Mouse (Mus musculus) Patski (cell line): ENCODE data around the gene Snrpb. TPM values are rescaled to one million over a fixed set of nuclear protein-coding genes. Genes with fewer than 3 reads are reported as not detected.
A peak's percentile ranks its signal among the peaks of the same experiment; 100 is the strongest.

Experiments
- ATAC-seq: fragments of 100-300 bp; one replicate; pipeline ENCODE4 v1.8.0; 2021
- CTCF ChIA-PET: fragments of 350-600 bp; sonication (Branson Sonifier 250); formaldehyde crosslinking; loops from one replicate; lab custom pipeline; 2022; ENCODE audit warnings: inconsistent platforms; lab: Charles Lee
- POLR2A ChIA-PET: fragments of 350-600 bp; sonication (Branson Sonifier 250); formaldehyde crosslinking; loops from one replicate; lab custom pipeline; 2022; ENCODE audit warnings: antibody characterized with exemption, inconsistent platforms; lab: Charles Lee
- DNase-seq: peaks from one replicate; pipeline ENCODE4 v3.0.0-alpha.2; 2011; ENCODE audit warnings: low read depth, low spot score
- H3K27me3 ChIP-seq: fragments of 371-371 bp; one replicate; pipeline ENCODE4 v1.5.1; 2021
- CTCF ChIP-seq: fragments of 100-300 bp; IDR thresholded peaks from one replicate; pipeline ENCODE4 v1.5.1; 2021
- in situ Hi-C: fragments of 300-500 bp; cut with MboI; formaldehyde crosslinking; loops from 3 replicates; pipeline ENCODE4 v1.11.1; 2018; ENCODE audit warnings: low pct_unique_long_range_greater_than_20kb, mixed read lengths
- polyA plus RNA-seq: library from polyadenylated mRNA; unstranded; gene quantifications from one replicate; pipeline ENCODE4 v1.2.3, GENCODE M21; 2021

The Snrpb gene
- polyA plus RNA-seq, 1 experiment from 2014 or later = 283 TPM

DNA sequence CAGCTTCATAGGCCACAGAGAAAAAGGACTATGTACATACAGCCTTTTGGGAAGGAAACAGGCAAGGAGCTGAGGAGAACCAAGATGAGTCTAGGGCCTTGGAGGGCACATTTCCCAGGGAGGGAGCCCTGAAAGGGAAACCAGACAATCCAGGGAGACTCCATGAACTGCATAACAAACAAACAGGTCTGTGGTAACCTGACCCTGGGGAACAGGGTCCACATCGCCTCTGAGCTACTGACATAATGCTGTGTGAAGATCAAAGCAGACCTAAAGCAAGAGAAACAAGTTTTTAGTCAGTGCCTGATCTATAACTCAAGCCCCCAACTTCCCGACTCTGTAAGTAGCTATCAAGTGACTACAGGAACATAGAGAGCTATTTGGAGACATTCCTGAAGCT, 7.5 kb downstream of the Snrpb start:
- no peaks in the 10 kb centered on the region for H3K27me3 ChIP-seq
- in situ Hi-C loops = no loop called here
- no peak for TF ChIP-seq CTCF
- DNase-seq = no peak
- no peak for ATAC-seq
- POLR2A ChIA-PET = no interaction called here
- CTCF ChIA-PET = no interaction called here

GRCm38 (mm10) chr2:130167861-130168260, 11.3 kb downstream of the Snrpb start:
- DNase-seq (no peak), ATAC-seq (no peak)
- H3K27me3 ChIP-seq = no peaks in the 10 kb centered on the region
- ChIA-PET POLR2A (no interaction called here), CTCF (interaction anchor here (0.9 to 5.7 kb wide), 4 partner anchors 10 to 289 kb away, joined by 3 to 21 read pairs (median 6); no protein-coding TSS in a partner anchor)
- in situ Hi-C loops = no loop called here
- TF ChIP-seq CTCF = peak; percentile 76

GRCm38 (mm10) chr2:130166311-130167214, 12.6 kb downstream of the Snrpb start:
- ATAC-seq (no peak), DNase-seq (no peak)
- TF ChIP-seq CTCF = peak; percentile 56
- CTCF ChIA-PET = interaction anchor here (1.0 to 5.7 kb wide), 5 partner anchors 9 to 107 kb away, joined by 3 to 21 read pairs (median 5); partner anchors contain the start of gene Snrpb
- H3K27me3 ChIP-seq = no peaks in the 10 kb centered on the region
- POLR2A ChIA-PET = no interaction called here
- in situ Hi-C loops = no loop called here

GRCm38 (mm10) chr2:130162701-130163100, 16.5 kb downstream of the Snrpb start:
- no peak for TF ChIP-seq CTCF
- CTCF ChIA-PET = interaction anchor here (1.0 kb wide), 1 partner anchor 12 kb away, joined by 3 read pairs; no protein-coding TSS in a partner anchor
- DNase-seq (no peak), ATAC-seq (no peak)
- in situ Hi-C loops = no loop called here
- H3K27me3 ChIP-seq = no peaks in the 10 kb centered on the region
- POLR2A ChIA-PET = no interaction called here

DNA sequence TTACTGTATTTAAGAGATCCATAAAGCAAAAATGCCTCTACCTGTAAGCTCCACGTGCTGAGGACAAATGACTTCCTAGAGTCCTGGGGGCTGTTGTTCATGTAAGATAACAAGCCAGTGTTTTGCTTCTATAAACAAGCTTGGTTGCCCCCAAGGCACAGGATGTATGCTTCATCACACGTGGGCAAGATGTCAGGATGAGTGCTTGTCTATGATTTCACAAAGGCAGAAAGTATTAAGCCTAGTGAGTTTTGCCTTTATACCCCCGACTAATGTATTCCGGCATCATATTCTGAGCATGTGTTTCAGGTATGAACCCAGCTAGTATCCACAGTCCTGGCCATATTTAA, 21.1 kb downstream of the Snrpb start:
- no peak for TF ChIP-seq CTCF
- ChIA-PET POLR2A (no interaction called here), CTCF (interaction anchor here (1.6 kb wide), 1 partner anchor 9 kb away, joined by 7 read pairs; no protein-coding TSS in a partner anchor)
- no peak for ATAC-seq
- no peak for DNase-seq
- in situ Hi-C loops = loop anchor here (5.0 kb wide), 1 partner anchor 86 kb away; no protein-coding TSS in a partner anchor
- H3K27me3 ChIP-seq = no peaks in the 10 kb centered on the region

DNA sequence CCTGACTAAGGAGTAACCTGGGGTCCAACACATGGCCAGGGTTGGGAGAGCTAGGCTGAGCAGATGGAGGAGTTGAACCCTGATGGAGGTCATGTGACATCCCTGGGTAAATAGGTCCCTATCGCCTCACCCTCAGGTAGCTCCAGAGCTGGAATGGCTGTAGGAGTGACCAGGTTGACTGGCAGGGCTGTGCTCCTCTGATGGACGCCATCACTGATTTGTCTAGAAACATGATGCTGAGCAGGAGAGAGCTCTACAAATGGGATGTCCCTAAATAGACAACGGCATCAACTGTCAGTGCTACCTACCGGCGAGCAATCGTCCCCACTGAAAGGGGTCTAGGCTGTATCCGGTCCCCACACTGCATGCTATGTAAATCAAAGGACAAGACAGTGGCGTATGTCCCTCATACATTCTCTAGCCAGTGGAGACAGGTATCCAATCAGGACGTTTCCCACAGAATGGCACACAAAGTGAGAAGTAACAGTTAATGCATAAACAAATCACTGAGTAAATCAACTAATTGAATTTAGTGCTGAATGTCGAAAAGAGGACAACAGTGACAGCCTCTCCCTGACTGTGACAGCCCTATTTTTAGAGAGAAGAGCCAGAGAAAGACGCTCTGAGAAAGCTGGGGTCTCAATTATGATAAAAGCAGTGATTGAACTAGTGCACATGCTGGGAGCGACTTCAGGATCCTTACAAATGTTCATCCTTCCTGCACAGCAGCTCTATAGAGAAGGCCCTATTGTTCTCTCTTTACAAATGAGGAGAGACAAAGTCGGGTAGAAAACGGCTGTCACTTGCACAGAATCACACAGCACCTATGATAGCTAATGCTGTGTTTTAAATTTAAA, 21.7 kb downstream of the Snrpb start:
- H3K27me3 ChIP-seq = no peaks in the 10 kb centered on the region
- no peak for DNase-seq
- ATAC-seq = no peak
- in situ Hi-C loops = loop anchor here (5.0 kb wide), 1 partner anchor 85 kb away; no protein-coding TSS in a partner anchor
- ChIA-PET POLR2A (no interaction called here), CTCF (interaction anchor here (1.6 kb wide), 1 partner anchor 9 kb away, joined by 7 read pairs; no protein-coding TSS in a partner anchor)
- no peak for TF ChIP-seq CTCF

DNA sequence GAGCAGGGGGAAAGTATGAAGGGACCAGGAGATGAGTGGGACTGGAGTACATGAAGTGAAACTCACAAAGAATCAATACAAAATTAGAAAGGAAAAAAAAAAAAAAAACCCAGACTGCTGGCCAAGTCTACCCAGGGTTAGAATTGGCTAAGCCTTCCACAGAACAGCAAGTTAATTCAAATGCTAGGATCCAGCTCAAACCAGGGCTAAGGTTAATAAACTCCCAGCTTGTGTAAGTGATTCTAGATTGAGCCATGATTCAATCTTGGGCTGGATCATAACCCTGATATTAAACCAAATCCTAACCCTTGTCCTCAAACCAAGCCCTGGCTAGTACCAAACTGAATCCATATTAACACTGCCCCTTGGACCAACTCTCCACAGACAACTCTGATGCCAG, 23.4 kb downstream of the Snrpb start:
- ATAC-seq (no peak), DNase-seq (no peak)
- TF ChIP-seq CTCF = no peak
- in situ Hi-C loops = loop anchor here (5.0 kb wide), 1 partner anchor 84 kb away; no protein-coding TSS in a partner anchor
- POLR2A ChIA-PET = no interaction called here
- CTCF ChIA-PET = interaction anchor here (0.8 kb wide), 1 partner anchor 11 kb away, joined by 3 read pairs; no protein-coding TSS in a partner anchor
- no peaks in the 10 kb centered on the region for H3K27me3 ChIP-seq

GRCm38 (mm10) chr2:130155171-130155570, 24.0 kb downstream of the Snrpb start:
- in situ Hi-C loops = loop anchor here (5.0 kb wide), 1 partner anchor 83 kb away; no protein-coding TSS in a partner anchor
- no peaks in the 10 kb centered on the region for H3K27me3 ChIP-seq
- ChIA-PET CTCF (no interaction called here), POLR2A (no interaction called here)
- ATAC-seq = no peak
- no peak for DNase-seq
- no peak for TF ChIP-seq CTCF

DNA sequence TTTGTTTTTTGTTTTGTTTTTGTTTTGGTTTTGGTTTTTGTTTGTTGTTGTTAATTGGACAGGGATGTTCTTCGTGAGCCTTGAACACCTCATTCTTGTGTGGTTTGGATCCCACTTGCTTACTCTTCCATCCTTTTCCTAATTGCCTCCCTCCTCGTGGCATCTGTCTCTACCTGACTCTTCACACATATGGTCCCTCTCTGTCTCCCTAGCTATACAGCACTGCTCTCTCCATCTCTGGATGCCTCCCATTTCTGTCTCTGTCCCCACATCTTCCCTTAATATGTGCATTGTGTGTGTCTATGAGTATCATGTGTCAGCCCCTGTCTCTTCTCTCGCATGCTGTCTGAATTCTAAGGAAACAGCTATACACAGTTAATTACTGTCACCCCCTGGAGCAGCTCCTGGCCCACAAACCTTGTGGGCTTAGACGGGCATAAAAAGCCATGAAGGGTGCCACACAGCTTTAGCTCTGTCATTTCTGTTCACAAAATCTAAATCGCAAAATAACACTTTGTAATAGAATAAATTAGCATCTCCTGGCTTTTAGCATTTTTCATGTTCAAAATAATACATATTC, 33.0 kb downstream of the Snrpb start:
- POLR2A ChIA-PET = no interaction called here
- no peak for TF ChIP-seq CTCF

DNA sequence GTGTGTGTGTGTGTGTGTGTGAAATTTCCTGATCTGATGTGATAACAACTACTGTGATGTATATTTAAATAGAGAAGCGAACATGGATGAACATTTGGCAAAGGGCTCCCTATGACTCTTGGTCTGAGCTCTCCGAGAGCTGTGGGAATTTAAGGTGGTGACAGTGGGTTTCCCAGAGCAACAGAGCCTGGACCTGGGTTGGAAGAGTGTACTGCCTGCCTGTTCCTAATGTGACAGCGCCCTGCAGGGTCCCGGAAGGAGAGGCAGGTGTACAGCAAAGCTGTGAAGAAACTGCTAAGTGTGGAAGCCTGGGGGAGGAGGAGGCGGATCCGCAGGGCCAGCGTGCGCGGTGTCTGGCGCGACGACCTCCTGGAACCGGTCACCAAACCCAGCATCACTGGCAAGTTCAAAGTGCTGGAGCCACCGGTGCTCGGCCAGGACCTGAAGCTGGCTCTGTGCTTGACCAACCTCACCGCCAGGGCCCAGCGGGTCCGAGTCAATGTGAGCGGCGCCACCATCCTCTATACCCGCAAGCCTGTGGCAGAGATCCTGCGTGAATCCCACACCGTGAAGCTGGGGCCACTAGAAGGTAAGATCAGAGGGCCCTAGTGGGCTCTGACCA, 34.4 kb downstream of the Snrpb start:
- DNase-seq = no peak
- in situ Hi-C loops = no loop called here
- ChIA-PET POLR2A (no interaction called here), CTCF (interaction anchor here (1.5 kb wide), 1 partner anchor 11 kb away, joined by 3 read pairs; no protein-coding TSS in a partner anchor)
- peaks cover 4% of the 10 kb centered on the region for H3K27me3 ChIP-seq
- ATAC-seq = no peak
- no peak for TF ChIP-seq CTCF

More for the DNA sequence above, 33.0 kb downstream of the Snrpb start:
- DNase-seq (no peak), ATAC-seq (no peak)
- H3K27me3 ChIP-seq = no peaks in the 10 kb centered on the region
- in situ Hi-C loops = no loop called here
- CTCF ChIA-PET = no interaction called here
